Mouse (Mus musculus): ENCODE results near the gene Zcchc2.

DNA sequence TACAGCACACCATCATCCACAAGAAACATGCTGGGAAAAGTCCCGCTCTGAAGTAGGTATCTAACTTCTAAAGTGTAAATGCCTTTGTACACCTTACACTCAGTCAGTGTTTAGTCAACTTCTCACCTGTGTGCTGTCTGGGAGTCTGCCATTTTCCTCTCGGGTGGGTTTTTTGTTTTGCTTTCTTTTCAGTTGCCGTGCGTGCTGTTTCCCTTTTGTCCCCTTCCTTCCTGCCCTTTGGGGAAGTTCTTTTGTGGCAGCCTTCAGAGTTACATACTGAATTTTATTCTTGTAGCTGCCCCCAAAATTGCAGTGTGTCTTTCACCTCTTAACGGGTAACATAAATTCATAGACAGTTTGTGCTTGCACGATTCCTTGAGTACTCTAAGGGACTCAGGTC is 29.6 kb downstream of the Zcchc2 start:
- no peak for TF ChIP-seq NANOG (IDR thresholded peaks at IDR 0.05; ENCODE audit: borderline replicate concordance, low read length)
- TF ChIP-seq CTCF (conservative IDR thresholded peaks at IDR 0.05; ENCODE audit: low read length) = no peak
